Mouse (Mus musculus) hindbrain, embryonic 10.5 days (tissue): Measurements from ENCODE around the gene Ret. TPM values are rescaled to one million over a fixed set of nuclear protein-coding genes. Genes with fewer than 3 reads are reported as not detected.

Source experiments
- DNase-seq: peaks from one replicate; pipeline ENCODE4 v3.0.0-alpha.2; 2017; ENCODE audit warnings: low spot score
- H3K27ac ChIP-seq: fragments of 300-500 bp; sonication (generic); 2 replicates; pipeline ENCODE4 v1.5.1; 2016; ENCODE audit warnings: mild to moderate bottlenecking, moderate library complexity
- H3K27me3 ChIP-seq: fragments of 300-500 bp; sonication (generic); 2 replicates; pipeline ENCODE4 v1.6.1; 2016; ENCODE audit warnings: mild to moderate bottlenecking; ENCODE audit not compliant: poor library complexity, insufficient read depth, severe bottlenecking
- H3K36me3 ChIP-seq: fragments of 300-500 bp; sonication (generic); 2 replicates; pipeline ENCODE4 v1.6.1; 2016; ENCODE audit warnings: mild to moderate bottlenecking, moderate library complexity
- H3K4me1 ChIP-seq: fragments of 300-500 bp; sonication (generic); replicated peaks from 2 replicates; pipeline ENCODE4 v1.6.1; 2016; ENCODE audit warnings: mild to moderate bottlenecking
- H3K4me3 ChIP-seq: fragments of 300-500 bp; sonication (generic); 2 replicates; pipeline ENCODE4 v1.5.1; 2016; ENCODE audit warnings: mild to moderate bottlenecking, moderate library complexity
- H3K9me3 ChIP-seq: fragments of 300-500 bp; sonication (generic); 2 replicates; pipeline ENCODE4 v1.6.1; 2016; ENCODE audit warnings: mild to moderate bottlenecking, moderate library complexity
- WGBS: fragments of 180-500 bp; shearing (Covaris S2); methylation state at CpG from one replicate; pipeline ENCODE4 v1.1.7; 2016; 5-methylcytosine and 5-hydroxymethylcytosine counted together
- polyA plus RNA-seq: library from polyadenylated mRNA; unstranded; fragments of >200 nt; fragmentation: Nextera tagmentation; extraction: Ambion mirVana; gene quantifications from 2 replicates; pipeline ENCODE4 v1.2.1, GENCODE M21; 2016

Ret gene
- polyA plus RNA-seq, 1 experiment from 2014 or later = 5.2 TPM

DNA sequence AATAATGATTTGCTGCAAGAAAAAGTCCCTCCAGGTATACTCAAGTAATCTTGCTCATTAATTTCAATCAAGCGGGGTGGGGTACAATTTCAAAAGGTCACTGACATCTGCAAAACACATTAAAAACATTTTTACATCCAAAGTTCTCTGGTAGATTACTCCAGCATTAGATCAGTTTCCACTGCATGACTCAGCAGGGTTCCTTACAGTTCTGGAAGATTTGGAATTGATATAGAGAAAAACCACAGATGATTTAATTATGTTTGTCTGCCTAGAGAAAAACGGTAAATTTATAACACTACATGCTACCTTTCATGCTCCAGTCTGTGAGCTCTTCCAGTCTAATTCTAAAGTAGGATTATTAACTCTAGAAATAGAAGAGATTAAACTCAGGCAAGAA, 67.5 kb downstream of the Ret start:
- Histone ChIP-seq H3K27ac (no peak overlapping the region), H3K4me3 (no peak overlapping the region), H3K4me1 (no peaks in the 10 kb centered on the region), H3K36me3 (0 out of 2 replicates have a peak, but pooled peaks cover 5% of the 10 kb centered on the region), H3K27me3 (no peaks in the 10 kb centered on the region), H3K9me3 (no peaks in the 10 kb centered on the region)
- WGBS = 83% methylated on average over 2 of the region's 2 CpGs
- DNase-seq = no peak

DNA sequence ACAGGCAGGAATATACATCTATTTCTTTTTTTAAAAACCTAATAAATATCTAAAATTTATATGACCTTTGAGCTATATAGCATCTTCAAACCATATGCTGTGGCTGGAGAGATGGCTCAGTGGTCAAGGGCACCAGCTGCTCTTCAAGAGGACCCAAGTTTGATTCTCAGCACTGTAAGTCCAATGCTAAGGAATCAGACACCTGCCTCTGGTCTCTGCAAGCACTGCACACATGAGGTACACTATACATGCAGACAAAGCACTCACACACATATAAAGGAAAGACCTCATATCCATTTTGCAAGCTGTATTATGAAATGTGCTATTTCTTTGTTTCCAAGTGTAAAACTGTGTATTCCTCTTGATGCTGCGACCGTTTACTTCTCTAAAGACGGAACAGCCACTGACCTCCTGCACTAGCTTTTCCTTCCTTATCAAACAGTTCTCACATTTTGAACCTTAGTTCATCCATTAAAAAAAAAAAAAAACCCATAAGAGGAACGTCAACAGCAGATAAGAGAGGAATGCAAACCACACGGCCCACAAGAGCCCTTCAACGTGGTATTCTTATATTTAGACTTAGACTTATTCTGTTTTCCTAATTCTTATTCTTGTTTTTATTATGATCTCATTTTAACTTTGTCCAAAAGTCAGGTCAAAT, 69.6 kb downstream of the Ret start:
- H3K4me1 ChIP-seq = no peaks in the 10 kb centered on the region
- H3K27me3 ChIP-seq = no peaks in the 10 kb centered on the region
- DNase-seq = no peak
- H3K27ac ChIP-seq = no peak overlapping the region
- 90% methylated on average over 6 of the region's 6 CpGs for WGBS
- peaks cover 13% of the 10 kb centered on the region for H3K36me3 ChIP-seq
- no peak overlapping the region for H3K4me3 ChIP-seq
- H3K9me3 ChIP-seq = no peaks in the 10 kb centered on the region

DNA sequence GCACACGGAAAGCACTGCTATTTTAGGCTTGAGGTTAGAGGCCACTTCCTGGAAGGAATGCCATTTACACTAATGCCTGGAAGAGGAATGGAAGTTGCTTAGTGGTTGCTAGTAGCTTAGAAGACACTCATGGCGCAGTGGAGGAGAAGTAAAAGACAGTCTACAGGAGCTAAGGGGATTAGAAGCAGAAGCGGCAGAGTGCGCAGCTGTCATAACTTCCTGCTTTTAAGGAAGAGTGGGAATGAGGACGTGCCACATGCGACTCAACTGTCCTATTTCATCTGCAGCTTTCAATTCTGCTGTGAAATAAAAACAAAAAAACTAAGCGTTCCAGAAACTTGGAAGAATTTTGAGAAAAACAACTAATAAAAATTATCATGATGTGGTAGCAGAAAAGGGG, 70.3 kb downstream of the Ret start:
- Histone ChIP-seq H3K4me3 (no peak overlapping the region), H3K4me1 (no peaks in the 10 kb centered on the region), H3K9me3 (no peaks in the 10 kb centered on the region), H3K36me3 (peaks cover 19% of the 10 kb centered on the region), H3K27me3 (no peaks in the 10 kb centered on the region), H3K27ac (no peak overlapping the region)
- no peak for DNase-seq
- 80% methylated on average over 7 of the region's 7 CpGs for WGBS

DNA sequence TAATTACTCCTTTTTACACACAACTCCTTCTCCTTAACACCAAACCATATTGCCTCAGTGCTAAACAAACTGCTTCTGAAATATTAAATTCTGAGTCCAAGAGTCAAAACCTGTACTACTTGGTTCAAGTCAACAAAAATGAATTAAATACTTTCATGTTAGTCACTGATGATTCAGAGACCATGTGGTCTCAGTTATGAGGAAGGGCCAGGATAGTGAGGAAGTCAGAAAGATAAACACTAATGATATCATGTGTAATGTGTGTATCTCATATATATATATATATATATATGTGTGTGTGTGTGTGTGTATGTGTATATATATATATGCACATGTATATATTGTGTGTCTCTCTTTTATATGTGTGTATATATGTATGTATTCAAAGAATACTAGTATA, 70.9 kb downstream of the Ret start:
- Histone ChIP-seq H3K9me3 (no peaks in the 10 kb centered on the region), H3K4me3 (no peak overlapping the region), H3K27ac (no peak overlapping the region), H3K36me3 (peaks cover 23% of the 10 kb centered on the region), H3K27me3 (no peaks in the 10 kb centered on the region), H3K4me1 (no peaks in the 10 kb centered on the region)
- no peak for DNase-seq

DNA sequence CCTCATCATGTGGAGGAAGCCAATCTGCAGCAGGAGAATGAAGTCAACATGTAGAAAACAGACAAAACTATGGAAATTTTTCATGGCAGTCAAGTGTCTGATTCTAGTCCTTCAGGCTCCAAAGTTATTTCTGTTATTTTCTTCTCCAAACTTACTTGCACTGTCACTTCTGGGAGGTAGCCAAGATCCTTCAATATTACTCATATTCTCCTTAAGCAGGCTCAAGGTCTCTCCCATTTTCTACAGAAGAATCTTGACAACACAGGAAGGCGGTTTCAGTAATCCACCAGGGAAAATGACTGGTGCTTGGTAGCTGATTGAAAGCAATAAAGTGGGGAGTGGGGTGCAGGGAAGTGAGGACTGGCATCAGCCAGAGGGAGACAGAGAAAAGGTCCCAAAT, 74.8 kb downstream of the Ret start:
- WGBS = 92% methylated on average over 1 of the region's 1 CpGs
- H3K27ac ChIP-seq = no peak overlapping the region
- no peaks in the 10 kb centered on the region for H3K9me3 ChIP-seq

DNA sequence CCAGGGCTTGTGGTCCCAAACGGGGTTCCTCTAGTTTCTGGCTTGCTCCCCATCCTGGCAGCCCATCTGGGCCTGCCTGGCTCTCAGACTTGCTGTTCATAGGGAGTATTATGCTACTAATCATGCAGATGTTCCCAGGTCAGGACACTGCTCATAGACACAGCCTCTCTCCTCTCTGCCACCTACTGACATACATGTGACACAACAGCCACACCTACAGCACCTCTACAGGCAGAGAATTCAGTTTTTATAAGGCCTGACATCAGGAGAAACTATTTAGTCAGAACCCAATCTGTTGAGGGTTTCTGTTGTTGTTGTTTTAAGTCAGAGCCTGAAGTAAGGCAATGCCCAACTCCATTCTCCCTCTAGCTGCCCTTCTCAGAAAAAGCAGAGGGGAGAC, 85.7 kb downstream of the Ret start:
- H3K27ac ChIP-seq = no peak overlapping the region
- no peak for DNase-seq
- no peaks in the 10 kb centered on the region for H3K4me1 ChIP-seq
- no peak overlapping the region for H3K4me3 ChIP-seq
- no peaks in the 10 kb centered on the region for H3K27me3 ChIP-seq
- no peaks in the 10 kb centered on the region for H3K9me3 ChIP-seq
- H3K36me3 ChIP-seq = peaks cover 15% of the 10 kb centered on the region; the same call in 1 of the 2 replicates
- WGBS = 81% methylated on average over 1 of the region's 1 CpGs

More for the DNA sequence above, 74.8 kb downstream of the Ret start:
- DNase-seq = no peak
- H3K27me3 ChIP-seq = no peaks in the 10 kb centered on the region
- no peaks in the 10 kb centered on the region for H3K4me1 ChIP-seq
- H3K36me3 ChIP-seq = peaks cover 23% of the 10 kb centered on the region
- no peak overlapping the region for H3K4me3 ChIP-seq

Other genes starting within 250 kb of the Ret start
- 0.06 TPM in 1 of 2 replicates, not detected in the other for gene Rasgef1a, start 186.3 kb downstream of the Ret start, polyA plus RNA-seq
- gene Csgalnact2, start 58.6 kb downstream of the Ret start, polyA plus RNA-seq = 5.3 TPM in 2 replicates
- gene Bms1, start 221.8 kb upstream of the Ret start, polyA plus RNA-seq = 33.9 and 45.5 TPM in 2 replicates